Mouse (Mus musculus): ENCODE results near the gene Inpp4b. TPM values are rescaled to one million over a fixed set of nuclear protein-coding genes. Genes with fewer than 3 reads are reported as not detected.

Gene Inpp4b
- polyA plus RNA-seq, 1 experiment from 2014 or later = 11.0 TPM

DNA sequence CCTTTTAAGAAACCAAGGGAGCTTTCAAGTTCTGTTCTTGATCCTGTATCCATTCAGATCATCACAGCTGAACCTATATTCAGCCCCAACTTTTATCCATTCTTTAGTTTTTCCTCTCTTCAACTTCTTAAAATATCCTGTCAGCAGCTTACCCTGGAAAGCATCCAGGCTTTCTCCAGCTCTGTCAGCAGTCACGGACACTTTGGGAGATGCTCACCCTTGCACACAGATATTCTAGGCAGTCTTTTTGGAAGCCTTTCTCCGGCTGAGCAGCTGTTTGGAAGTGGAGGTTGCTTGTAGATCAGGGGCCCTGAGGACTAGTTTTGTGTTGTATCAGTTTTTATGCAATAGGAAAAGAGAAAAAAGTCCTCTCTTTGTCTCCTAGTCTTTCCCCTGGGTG, 270.3 kb downstream of the Inpp4b start:
- H3K36me3 ChIP-seq (ENCODE audit: control insufficient read depth, insufficient read depth, low read length) = no peaks in the 10 kb centered on the region
- no peaks in the 10 kb centered on the region for H3K4me1 ChIP-seq (ENCODE audit: control insufficient read depth, insufficient read depth, low read length)
- H3K4me2 ChIP-seq (ENCODE audit: low read length) = no peak overlapping the region
- H3K4me3 ChIP-seq (ENCODE audit: low read depth, low read length) = no peak overlapping the region
- H3K9ac ChIP-seq (ENCODE audit: low read depth, low read length) = no peak overlapping the region
- ATAC-seq = no peak
- H3K9me3 ChIP-seq (replicated peaks; ENCODE audit: control insufficient read depth, low read length, poor library complexity, severe bottlenecking) = no peaks in the 10 kb centered on the region
- 60% methylated on average over 2 of the region's 2 CpGs for WGBS
- no peak overlapping the region for H3K27ac ChIP-seq (ENCODE audit: low read length)
- H3K27me3 ChIP-seq (ENCODE audit: control insufficient read depth, insufficient read depth, low read depth, low read length) = no peaks in the 10 kb centered on the region

DNA sequence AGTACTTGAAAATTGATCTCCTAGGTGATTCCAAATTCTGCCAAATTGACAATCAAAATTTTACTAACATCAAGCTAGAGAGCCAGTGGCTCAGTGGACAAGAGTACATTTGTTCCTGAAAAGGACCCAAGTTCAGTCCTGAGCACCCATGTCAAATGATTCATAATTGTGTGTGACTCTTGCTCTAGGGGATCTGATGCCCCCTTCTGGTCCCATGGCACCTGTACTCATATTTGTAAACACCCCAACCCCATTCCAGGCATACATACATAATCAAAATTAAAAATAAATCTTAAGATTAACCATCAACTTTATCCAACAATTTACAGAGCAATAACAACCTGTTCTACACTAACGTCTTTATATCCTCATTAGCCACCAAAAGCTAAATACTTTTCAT, 271.8 kb downstream of the Inpp4b start:
- no peaks in the 10 kb centered on the region for H3K36me3 ChIP-seq (ENCODE audit: control insufficient read depth, insufficient read depth, low read length)
- no peak for ATAC-seq
- no peaks in the 10 kb centered on the region for H3K9me3 ChIP-seq (replicated peaks; ENCODE audit: control insufficient read depth, low read length, poor library complexity, severe bottlenecking)
- no peak overlapping the region for H3K9ac ChIP-seq (ENCODE audit: low read depth, low read length)
- H3K4me3 ChIP-seq (ENCODE audit: low read depth, low read length) = no peak overlapping the region
- H3K27ac ChIP-seq (ENCODE audit: low read length) = no peak overlapping the region
- no peaks in the 10 kb centered on the region for H3K4me1 ChIP-seq (ENCODE audit: control insufficient read depth, insufficient read depth, low read length)
- no peaks in the 10 kb centered on the region for H3K27me3 ChIP-seq (ENCODE audit: control insufficient read depth, insufficient read depth, low read depth, low read length)
- H3K4me2 ChIP-seq (ENCODE audit: low read length) = no peak overlapping the region
- WGBS = 98% methylated on average over 1 of the region's 1 CpGs

DNA sequence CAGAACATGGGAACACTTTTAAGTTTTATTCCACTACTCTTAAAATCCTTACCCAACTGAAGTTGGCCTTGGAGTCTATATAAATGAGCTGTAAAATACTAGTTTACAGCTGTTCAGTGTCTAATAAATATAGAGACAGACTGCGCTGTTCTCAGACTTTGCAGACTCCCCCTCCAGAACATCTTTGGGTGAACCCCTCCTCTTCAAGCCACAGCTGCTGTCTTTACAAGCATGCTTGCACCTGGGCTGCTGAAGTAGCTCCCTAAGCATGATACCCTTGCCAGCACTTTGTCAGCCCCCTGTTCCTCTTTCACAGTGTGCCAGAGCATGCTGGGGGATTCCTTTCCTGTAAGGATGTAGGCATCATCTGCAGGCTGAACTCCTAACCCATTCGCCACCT, 272.2 kb downstream of the Inpp4b start:
- Histone ChIP-seq H3K27ac (ENCODE audit: low read length) (no peak overlapping the region), H3K9ac (ENCODE audit: low read depth, low read length) (no peak overlapping the region), H3K9me3 (replicated peaks; ENCODE audit: control insufficient read depth, low read length, poor library complexity, severe bottlenecking) (no peaks in the 10 kb centered on the region), H3K27me3 (ENCODE audit: control insufficient read depth, insufficient read depth, low read depth, low read length) (no peaks in the 10 kb centered on the region), H3K4me1 (ENCODE audit: control insufficient read depth, insufficient read depth, low read length) (no peaks in the 10 kb centered on the region), H3K4me3 (ENCODE audit: low read depth, low read length) (no peak overlapping the region), H3K4me2 (ENCODE audit: low read length) (no peak overlapping the region), H3K36me3 (ENCODE audit: control insufficient read depth, insufficient read depth, low read length) (no peaks in the 10 kb centered on the region)
- WGBS = 91% methylated on average over 2 of the region's 2 CpGs
- ATAC-seq = no peak

DNA sequence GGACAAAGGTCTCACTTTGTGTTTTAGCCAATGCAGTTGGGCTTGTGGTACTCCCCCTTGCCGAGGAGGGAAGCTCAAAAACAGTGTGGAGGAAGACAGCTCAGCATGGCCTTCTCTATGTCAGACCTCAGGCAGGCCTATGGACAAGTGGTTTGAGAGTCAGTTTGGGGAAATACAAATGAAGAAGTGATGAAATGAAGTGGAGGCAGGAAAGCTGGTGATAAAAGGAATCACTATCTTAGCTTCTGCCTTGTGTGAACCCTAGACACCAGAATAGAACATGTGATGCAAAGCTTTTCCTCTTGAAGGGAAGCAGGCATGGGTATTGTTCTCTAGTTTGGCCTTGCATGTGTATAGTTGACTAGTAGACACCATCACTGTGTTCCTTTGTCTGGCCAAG, 273.2 kb downstream of the Inpp4b start:
- Histone ChIP-seq H3K4me3 (ENCODE audit: low read depth, low read length) (no peak overlapping the region), H3K36me3 (ENCODE audit: control insufficient read depth, insufficient read depth, low read length) (no peaks in the 10 kb centered on the region), H3K4me1 (ENCODE audit: control insufficient read depth, insufficient read depth, low read length) (no peaks in the 10 kb centered on the region), H3K9me3 (replicated peaks; ENCODE audit: control insufficient read depth, low read length, poor library complexity, severe bottlenecking) (no peaks in the 10 kb centered on the region), H3K27me3 (ENCODE audit: control insufficient read depth, insufficient read depth, low read depth, low read length) (no peaks in the 10 kb centered on the region), H3K27ac (ENCODE audit: low read length) (no peak overlapping the region), H3K9ac (ENCODE audit: low read depth, low read length) (no peak overlapping the region), H3K4me2 (ENCODE audit: low read length) (no peak overlapping the region)
- no peak for ATAC-seq
- WGBS = 72% methylated on average over 1 of the region's 1 CpGs

DNA sequence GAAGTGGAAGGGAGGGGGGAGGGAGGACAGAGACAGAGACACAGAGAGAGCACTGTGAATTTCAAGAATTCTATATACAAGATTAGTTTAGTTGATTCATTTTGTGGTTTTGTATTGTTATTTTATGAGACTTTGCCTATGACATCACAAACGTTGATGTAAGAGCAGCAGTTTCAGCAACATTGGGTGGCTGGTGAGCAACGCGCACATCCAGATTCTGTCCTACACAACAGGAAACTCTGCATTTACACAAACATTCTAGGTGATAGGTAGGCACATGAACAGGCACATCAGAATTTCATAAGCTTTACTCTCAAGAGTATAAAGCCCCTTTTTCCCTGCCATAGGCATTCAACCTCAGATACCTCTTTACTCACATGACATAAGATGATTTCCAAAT, 276.6 kb downstream of the Inpp4b start:
- Histone ChIP-seq H3K9ac (ENCODE audit: low read depth, low read length) (no peak overlapping the region), H3K4me1 (ENCODE audit: control insufficient read depth, insufficient read depth, low read length) (no peaks in the 10 kb centered on the region), H3K4me2 (ENCODE audit: low read length) (no peak overlapping the region), H3K4me3 (ENCODE audit: low read depth, low read length) (no peak overlapping the region), H3K36me3 (ENCODE audit: control insufficient read depth, insufficient read depth, low read length) (no peaks in the 10 kb centered on the region), H3K27me3 (ENCODE audit: control insufficient read depth, insufficient read depth, low read depth, low read length) (no peaks in the 10 kb centered on the region), H3K27ac (ENCODE audit: low read length) (no peak overlapping the region), H3K9me3 (replicated peaks; ENCODE audit: control insufficient read depth, low read length, poor library complexity, severe bottlenecking) (no peaks in the 10 kb centered on the region)
- ATAC-seq = no peak
- 98% methylated on average over 3 of the region's 3 CpGs for WGBS

DNA sequence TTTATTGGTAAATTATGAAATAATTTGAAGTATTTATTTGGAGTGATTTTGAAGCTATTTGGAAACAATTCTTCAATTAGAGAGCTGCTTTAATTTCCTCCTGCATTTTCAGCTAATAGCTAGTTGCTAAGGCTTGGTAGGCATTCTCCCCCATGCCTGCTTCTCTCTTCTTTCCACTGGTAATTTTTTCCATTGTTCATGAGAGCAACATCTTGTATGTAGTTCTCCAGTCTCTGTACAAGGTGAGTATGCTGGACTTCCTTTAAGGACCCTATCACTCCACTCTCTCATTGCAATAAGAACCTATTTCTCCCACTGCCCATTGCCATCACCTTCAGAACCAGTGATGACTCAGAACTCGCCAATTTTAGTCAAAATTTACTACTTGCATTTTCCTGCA, 292.7 kb downstream of the Inpp4b start:
- Histone ChIP-seq H3K9me3 (replicated peaks; ENCODE audit: control insufficient read depth, low read length, poor library complexity, severe bottlenecking) (no peaks in the 10 kb centered on the region; the same call in 1 of the 2 replicates), H3K36me3 (ENCODE audit: control insufficient read depth, insufficient read depth, low read length) (no peaks in the 10 kb centered on the region), H3K4me3 (ENCODE audit: low read depth, low read length) (no peak overlapping the region), H3K27me3 (ENCODE audit: control insufficient read depth, insufficient read depth, low read depth, low read length) (no peaks in the 10 kb centered on the region), H3K9ac (ENCODE audit: low read depth, low read length) (no peak overlapping the region), H3K27ac (ENCODE audit: low read length) (no peak overlapping the region), H3K4me1 (ENCODE audit: control insufficient read depth, insufficient read depth, low read length) (no peaks in the 10 kb centered on the region), H3K4me2 (ENCODE audit: low read length) (no peak overlapping the region)
- WGBS = 88% methylated on average over 1 of the region's 1 CpGs
- ATAC-seq = no peak

DNA sequence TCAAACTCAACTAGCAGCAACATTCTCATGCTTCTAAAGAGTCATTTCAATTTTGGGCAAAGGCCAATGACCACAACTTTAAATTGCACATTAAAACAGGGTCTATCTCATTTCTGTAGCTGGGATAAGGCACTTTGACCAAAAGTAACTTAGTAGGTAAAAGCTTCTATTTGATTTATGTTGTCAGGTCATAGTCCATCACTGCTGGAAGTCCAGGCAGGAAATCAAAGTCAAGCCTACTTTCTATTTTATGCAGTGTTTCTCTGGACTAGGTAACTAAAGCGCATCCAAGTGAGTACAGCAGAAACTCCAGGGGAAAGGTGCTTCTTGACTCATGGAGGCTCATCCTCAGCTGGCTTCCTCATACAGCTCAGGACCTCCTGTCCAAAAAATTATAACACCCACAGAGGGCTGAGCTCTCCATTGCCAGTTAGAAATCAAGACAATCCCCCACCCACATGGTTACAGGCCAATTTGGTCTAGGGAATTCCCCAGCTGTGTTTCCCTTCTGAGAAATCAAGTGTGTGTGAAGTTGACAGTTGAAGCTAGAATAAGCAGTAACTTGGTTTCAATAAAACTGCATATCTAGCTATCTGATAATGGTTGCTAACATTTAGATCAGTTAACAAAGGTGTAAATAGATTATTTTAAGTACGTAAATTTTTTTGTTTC, 293.7 kb downstream of the Inpp4b start:
- ATAC-seq = no peak
- Histone ChIP-seq H3K27me3 (ENCODE audit: control insufficient read depth, insufficient read depth, low read depth, low read length) (no peaks in the 10 kb centered on the region), H3K9me3 (replicated peaks; ENCODE audit: control insufficient read depth, low read length, poor library complexity, severe bottlenecking) (no peaks in the 10 kb centered on the region; the same call in 1 of the 2 replicates), H3K36me3 (ENCODE audit: control insufficient read depth, insufficient read depth, low read length) (no peaks in the 10 kb centered on the region), H3K27ac (ENCODE audit: low read length) (no peak overlapping the region), H3K4me3 (ENCODE audit: low read depth, low read length) (no peak overlapping the region), H3K4me1 (ENCODE audit: control insufficient read depth, insufficient read depth, low read length) (no peaks in the 10 kb centered on the region), H3K4me2 (ENCODE audit: low read length) (no peak overlapping the region), H3K9ac (ENCODE audit: low read depth, low read length) (no peak overlapping the region)
- 98% methylated on average over 2 of the region's 2 CpGs for WGBS

DNA sequence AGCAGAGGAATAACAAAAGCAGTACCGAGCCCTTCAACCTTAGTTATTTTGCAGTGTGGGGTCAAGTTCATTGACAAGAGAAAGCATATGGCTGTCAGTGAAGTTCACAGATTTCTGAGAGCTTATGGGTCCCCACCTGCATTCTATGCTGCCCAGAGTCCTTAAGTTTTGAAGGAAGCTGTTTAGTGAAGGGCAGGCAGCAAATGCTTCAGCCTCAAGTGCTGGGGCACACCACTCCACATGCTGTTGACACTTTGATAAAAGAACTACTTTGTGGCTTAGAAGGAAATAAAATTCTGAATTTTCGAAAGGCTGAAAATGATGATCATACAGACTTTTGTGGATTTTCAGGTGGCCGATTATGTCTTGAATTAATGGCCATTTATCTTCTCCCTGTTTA, 296.1 kb downstream of the Inpp4b start:
- Histone ChIP-seq H3K27ac (ENCODE audit: low read length) (no peak overlapping the region), H3K9me3 (replicated peaks; ENCODE audit: control insufficient read depth, low read length, poor library complexity, severe bottlenecking) (no peaks in the 10 kb centered on the region), H3K9ac (ENCODE audit: low read depth, low read length) (no peak overlapping the region), H3K27me3 (ENCODE audit: control insufficient read depth, insufficient read depth, low read depth, low read length) (no peaks in the 10 kb centered on the region), H3K36me3 (ENCODE audit: control insufficient read depth, insufficient read depth, low read length) (no peaks in the 10 kb centered on the region), H3K4me3 (ENCODE audit: low read depth, low read length) (no peak overlapping the region), H3K4me2 (ENCODE audit: low read length) (no peak overlapping the region), H3K4me1 (ENCODE audit: control insufficient read depth, insufficient read depth, low read length) (no peaks in the 10 kb centered on the region)
- WGBS = 90% methylated on average over 3 of the region's 3 CpGs
- no peak for ATAC-seq

DNA sequence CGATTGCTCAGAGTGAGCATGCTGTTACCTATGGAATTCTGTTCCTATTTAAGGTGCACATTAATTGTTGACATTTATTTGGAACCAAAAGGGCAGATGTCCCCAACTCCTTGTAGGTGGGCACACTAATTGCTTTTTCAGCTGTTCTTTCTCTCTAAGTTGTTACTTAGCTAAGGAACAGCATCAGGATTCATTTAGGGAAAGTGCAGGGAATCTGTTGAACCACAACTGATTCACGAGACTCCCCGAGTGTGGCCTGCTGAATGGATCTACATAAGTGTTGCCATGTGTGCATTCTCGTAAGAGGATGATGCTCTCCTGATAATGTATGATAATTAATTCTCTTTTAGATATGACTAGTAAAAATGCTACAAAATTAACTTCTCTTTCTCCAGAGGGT, 297.5 kb downstream of the Inpp4b start:
- no peak overlapping the region for H3K4me3 ChIP-seq (ENCODE audit: low read depth, low read length)
- no peak for ATAC-seq
- H3K27ac ChIP-seq (ENCODE audit: low read length) = no peak overlapping the region
- no peaks in the 10 kb centered on the region for H3K36me3 ChIP-seq (ENCODE audit: control insufficient read depth, insufficient read depth, low read length)
- H3K27me3 ChIP-seq (ENCODE audit: control insufficient read depth, insufficient read depth, low read depth, low read length) = no peaks in the 10 kb centered on the region
- no peaks in the 10 kb centered on the region for H3K9me3 ChIP-seq (replicated peaks; ENCODE audit: control insufficient read depth, low read length, poor library complexity, severe bottlenecking)
- H3K9ac ChIP-seq (ENCODE audit: low read depth, low read length) = no peak overlapping the region
- WGBS = 69% methylated on average over 4 of the region's 4 CpGs
- no peaks in the 10 kb centered on the region for H3K4me1 ChIP-seq (ENCODE audit: control insufficient read depth, insufficient read depth, low read length)
- no peak overlapping the region for H3K4me2 ChIP-seq (ENCODE audit: low read length)
